Mouse (Mus musculus) erythroblast, embryonic 14.5 days (primary cell): ENCODE measurements around the gene Hmgn3.

ENCODE experiments used
- GATA1 ChIP-seq: IDR thresholded peaks from 2 replicates; pipeline ENCODE4 v1.6.1; 2012; ENCODE audit warnings: low read length, inconsistent platforms, mixed read lengths
- TAL1 ChIP-seq: IDR thresholded peaks from 3 replicates; pipeline ENCODE4 v1.6.1; 2012; ENCODE audit warnings: low read length, inconsistent platforms, mixed read lengths

DNA sequence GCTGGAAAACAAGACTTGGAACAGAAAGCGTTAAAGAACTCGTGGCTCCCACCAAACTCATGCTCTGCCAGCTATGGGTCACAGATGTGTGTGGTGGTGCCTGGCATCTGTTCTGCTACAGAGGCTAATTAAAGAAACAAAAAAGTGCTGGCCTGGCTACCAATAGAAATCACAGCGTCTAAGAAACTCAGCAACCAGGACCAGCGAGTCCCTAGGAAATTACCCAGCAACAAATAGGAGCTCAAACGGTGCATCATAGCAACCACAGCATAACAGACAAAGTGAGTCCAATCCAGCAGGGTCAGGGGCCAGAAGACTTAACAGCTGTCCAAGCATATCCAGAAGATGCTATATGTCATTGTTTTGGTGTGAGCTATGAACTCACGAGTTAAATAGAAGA is 48.5 kb upstream of the Hmgn3 start:
- no peak for TF ChIP-seq GATA1
- TF ChIP-seq TAL1: no peak
